Mouse (Mus musculus) heart, embryonic 12.5 days (tissue): ENCODE results near the gene Hist1h3e. TPM values are rescaled to one million over a fixed set of nuclear protein-coding genes. Genes with fewer than 3 reads are reported as not detected.
"Not testable (repeated sequence)": the region's sequence is repeated elsewhere in the genome, so short reads cannot be mapped to it uniquely, and the experiment has no call there.

Experiments used
- ATAC-seq: fragments of 200-750 bp; cut with Nextera tagmentation; 2 replicates; pipeline ENCODE4 v1.8.0; 2017; ENCODE audit warnings: moderate TSS enrichment, moderate library complexity; ENCODE audit not compliant: insufficient number of reproducible peaks, low FRiP score
- H3K27ac ChIP-seq: fragments of 300-500 bp; sonication (generic); 2 replicates; pipeline ENCODE4 v1.5.1; 2016; ENCODE audit warnings: mild to moderate bottlenecking, moderate library complexity; ENCODE audit not compliant: poor library complexity, severe bottlenecking
- H3K27me3 ChIP-seq: fragments of 300-500 bp; sonication (generic); replicated peaks from 2 replicates; pipeline ENCODE4 v1.6.1; 2016; ENCODE audit warnings: mild to moderate bottlenecking, moderate library complexity
- H3K36me3 ChIP-seq: fragments of 300-500 bp; sonication (generic); 2 replicates; pipeline ENCODE4 v1.6.1; 2016; ENCODE audit warnings: mild to moderate bottlenecking, moderate library complexity
- H3K4me1 ChIP-seq: fragments of 300-500 bp; sonication (generic); replicated peaks from 2 replicates; pipeline ENCODE4 v1.6.1; 2016; ENCODE audit warnings: mild to moderate bottlenecking
- H3K4me2 ChIP-seq: fragments of 300-500 bp; sonication (generic); 2 replicates; pipeline ENCODE4 v1.6.1; 2016; ENCODE audit warnings: mild to moderate bottlenecking, moderate library complexity
- H3K4me3 ChIP-seq: fragments of 300-500 bp; sonication (generic); 2 replicates; pipeline ENCODE4 v1.5.1; 2016; ENCODE audit warnings: mild to moderate bottlenecking
- H3K9ac ChIP-seq: fragments of 300-500 bp; sonication (generic); 2 replicates; pipeline ENCODE4 v1.6.1; 2016; ENCODE audit warnings: mild to moderate bottlenecking, moderate library complexity
- H3K9me3 ChIP-seq: fragments of 300-500 bp; sonication (generic); replicated peaks from 2 replicates; pipeline ENCODE4 v1.6.1; 2016; ENCODE audit warnings: mild to moderate bottlenecking, moderate library complexity
- WGBS: fragments of 180-500 bp; shearing (Covaris S2); methylation state at CpG from one replicate; pipeline ENCODE4 v1.1.7; 2016; 5-methylcytosine and 5-hydroxymethylcytosine counted together
- polyA plus RNA-seq: library from polyadenylated mRNA; unstranded; fragments of >200 nt; fragmentation: Nextera tagmentation; extraction: Ambion mirVana; gene quantifications from 2 replicates; pipeline ENCODE4 v1.2.1, GENCODE M21; 2016

Gene Hist1h3e
- 1.7 and 2.1 TPM in 2 replicates for polyA plus RNA-seq

- WGBS, result under 1% methylated on average over 67 of the region's 67 CpGs
- Histone ChIP-seq H3K4me2 (peak within 1 kb of the TSS; percentile 78), H3K4me3 (peak within 1 kb of the TSS; percentile 52), H3K9ac (peak within 1 kb of the TSS; percentile 73), H3K27ac (peak within 1 kb of the TSS; percentile 98)
- H3K36me3 ChIP-seq, H3K27me3 ChIP-seq, H3K4me1 ChIP-seq, H3K9me3 ChIP-seq: not testable (repeated sequence)
- peak; percentile 93 for ATAC-seq
Measured at GRCm38 (mm10) chr13:23561883-23562659, at the start of gene Hist1h3e. TSS of gene Hist1h3e (minus strand) at chr13:23562369.

GRCm38 (mm10) chr13:23611638-23612037 is 49.5 kb upstream of the Hist1h3e start:
- Histone ChIP-seq H3K27ac (no peak overlapping the region), H3K4me2 (no peak overlapping the region), H3K9me3 (no peaks in the 10 kb centered on the region), H3K36me3 (no peaks in the 10 kb centered on the region), H3K27me3 (no peaks in the 10 kb centered on the region), H3K4me1 (no peaks in the 10 kb centered on the region), H3K9ac (no peak overlapping the region), H3K4me3 (no peak overlapping the region)
- no peak for ATAC-seq
- WGBS, result 83% methylated on average over 3 of the region's 3 CpGs

- Histone ChIP-seq H3K4me3 (no peak overlapping the region), H3K9ac (no peak overlapping the region), H3K9me3 (no peaks in the 10 kb centered on the region), H3K27ac (no peak overlapping the region), H3K27me3 (no peaks in the 10 kb centered on the region), H3K4me1 (no peaks in the 10 kb centered on the region), H3K4me2 (no peak overlapping the region), H3K36me3 (no peaks in the 10 kb centered on the region)
- no peak for ATAC-seq
- WGBS, result 80% methylated on average over 2 of the region's 2 CpGs
Measured at GRCm38 (mm10) chr13:23610393-23610792, 48.2 kb upstream of the Hist1h3e start.

GRCm38 (mm10) chr13:23609844-23610243 is 47.7 kb upstream of the Hist1h3e start:
- Histone ChIP-seq H3K27ac (no peak overlapping the region), H3K4me3 (no peak overlapping the region), H3K36me3 (no peaks in the 10 kb centered on the region), H3K4me1 (no peaks in the 10 kb centered on the region), H3K27me3 (no peaks in the 10 kb centered on the region), H3K4me2 (no peak overlapping the region), H3K9ac (no peak overlapping the region), H3K9me3 (no peaks in the 10 kb centered on the region)
- no peak for ATAC-seq

- WGBS, result 57% methylated on average over 4 of the region's 4 CpGs
- Histone ChIP-seq H3K9me3 (no peaks in the 10 kb centered on the region), H3K4me1 (no peaks in the 10 kb centered on the region), H3K27ac (no peak overlapping the region), H3K27me3 (no peaks in the 10 kb centered on the region), H3K4me2 (no peak overlapping the region), H3K9ac (no peak overlapping the region), H3K4me3 (no peak overlapping the region), H3K36me3 (no peaks in the 10 kb centered on the region)
- ATAC-seq, result no peak
Measured at GRCm38 (mm10) chr13:23609209-23609608, 47.0 kb upstream of the Hist1h3e start.

GRCm38 (mm10) chr13:23605052-23605451 is 42.9 kb upstream of the Hist1h3e start:
- Histone ChIP-seq H3K9ac (no peak overlapping the region), H3K4me1 (0 out of 2 replicates have a peak, but pooled peaks cover 3% of the 10 kb centered on the region), H3K27ac (no peak overlapping the region), H3K4me2 (no peak overlapping the region), H3K27me3 (no peaks in the 10 kb centered on the region), H3K36me3 (no peaks in the 10 kb centered on the region), H3K4me3 (no peak overlapping the region), H3K9me3 (0 out of 2 replicates have a peak, but pooled peaks cover 2% of the 10 kb centered on the region)
- 81% methylated on average over 3 of the region's 3 CpGs for WGBS
- no peak for ATAC-seq

- 85% methylated on average over 3 of the region's 3 CpGs for WGBS
- no peak for ATAC-seq
- Histone ChIP-seq H3K4me3 (no peak overlapping the region), H3K9me3 (0 out of 2 replicates have a peak, but pooled peaks cover 2% of the 10 kb centered on the region), H3K4me1 (0 out of 2 replicates have a peak, but pooled peaks cover 3% of the 10 kb centered on the region), H3K4me2 (no peak overlapping the region), H3K27ac (no peak overlapping the region), H3K9ac (no peak overlapping the region), H3K27me3 (no peaks in the 10 kb centered on the region), H3K36me3 (no peaks in the 10 kb centered on the region)
Measured at GRCm38 (mm10) chr13:23604452-23604851, 42.3 kb upstream of the Hist1h3e start.

- H3K27me3 ChIP-seq, result no peaks in the 10 kb centered on the region
- WGBS, result 47% methylated on average over 7 of the region's 7 CpGs
- H3K9ac ChIP-seq, result no peak overlapping the region
- ATAC-seq, result no peak
- H3K4me2 ChIP-seq, result no peak overlapping the region
- no peak overlapping the region for H3K4me3 ChIP-seq
- no peak overlapping the region for H3K27ac ChIP-seq
- 0 out of 2 replicates have a peak, but pooled peaks cover 3% of the 10 kb centered on the region for H3K4me1 ChIP-seq
- 0 out of 2 replicates have a peak, but pooled peaks cover 2% of the 10 kb centered on the region for H3K9me3 ChIP-seq
- no peaks in the 10 kb centered on the region for H3K36me3 ChIP-seq
Measured at GRCm38 (mm10) chr13:23603182-23603699, 41.1 kb upstream of the Hist1h3e start.

GRCm38 (mm10) chr13:23597957-23598356 is 35.8 kb upstream of the Hist1h3e start:
- no peaks in the 10 kb centered on the region for H3K36me3 ChIP-seq
- no peak overlapping the region for H3K9ac ChIP-seq
- H3K9me3 ChIP-seq, result 0 out of 2 replicates have a peak, but pooled peaks cover 2% of the 10 kb centered on the region
- no peak overlapping the region for H3K27ac ChIP-seq
- H3K4me2 ChIP-seq, result no peak overlapping the region
- ATAC-seq, result no peak
- H3K4me1 ChIP-seq, result peaks cover 11% of the 10 kb centered on the region; the same call in 1 of the 2 replicates
- 6% methylated on average over 9 of the region's 9 CpGs for WGBS
- H3K27me3 ChIP-seq, result no peaks in the 10 kb centered on the region
- H3K4me3 ChIP-seq, result no peak overlapping the region

- no peak for ATAC-seq
- no peaks in the 10 kb centered on the region for H3K36me3 ChIP-seq
- H3K27ac ChIP-seq, result no peak overlapping the region
- H3K27me3 ChIP-seq, result no peaks in the 10 kb centered on the region
- H3K4me3 ChIP-seq, result no peak overlapping the region
- no peak overlapping the region; the same call in 1 of the 2 replicates for H3K9ac ChIP-seq
- H3K9me3 ChIP-seq, result no peaks in the 10 kb centered on the region
- H3K4me2 ChIP-seq, result no peak overlapping the region
- H3K4me1 ChIP-seq, result peaks cover 12% of the 10 kb centered on the region; the same call in 1 of the 2 replicates
- 72% methylated on average over 7 of the region's 7 CpGs for WGBS
Measured at GRCm38 (mm10) chr13:23595622-23596372, 33.6 kb upstream of the Hist1h3e start.

GRCm38 (mm10) chr13:23595185-23595584 is 33.0 kb upstream of the Hist1h3e start:
- Histone ChIP-seq H3K4me1 (peaks cover 12% of the 10 kb centered on the region; the same call in 1 of the 2 replicates), H3K9ac (no peak overlapping the region), H3K4me3 (no peak overlapping the region), H3K27me3 (no peaks in the 10 kb centered on the region), H3K9me3 (no peaks in the 10 kb centered on the region), H3K4me2 (no peak overlapping the region), H3K36me3 (no peaks in the 10 kb centered on the region), H3K27ac (no peak overlapping the region)
- ATAC-seq, result no peak
- 59% methylated on average over 2 of the region's 2 CpGs for WGBS
